Mouse (Mus musculus): Measurements from ENCODE around the gene Ripply3. TPM values are rescaled to one million over a fixed set of nuclear protein-coding genes. Genes with fewer than 3 reads are reported as not detected.

The Ripply3 gene
- total RNA-seq, 2 experiments from 2014 or later, result 0.29 TPM; not detected in 1

DNA sequence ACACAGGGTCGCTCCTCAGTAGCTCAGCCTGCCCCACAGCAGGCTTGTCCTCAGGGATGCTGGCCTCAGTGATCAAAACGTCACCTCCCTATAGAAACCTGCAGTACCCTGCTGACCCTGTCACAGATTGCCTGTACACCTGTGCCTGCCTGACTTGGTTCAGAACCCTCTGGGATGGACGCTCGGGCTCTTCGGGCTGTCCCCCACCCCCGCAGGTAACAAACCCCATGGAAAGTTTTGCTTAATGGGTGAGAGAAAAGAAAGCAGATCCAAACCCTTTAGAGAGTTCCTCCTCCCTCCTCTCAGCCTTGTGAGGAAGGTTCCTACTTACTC lies 25.1 kb upstream of the Ripply3 start:
- no peak for DNase-seq (ENCODE audit: low spot score in 2 of 2)
- Histone ChIP-seq H3K4me3 (peak overlapping the region; percentile 51), H3K27ac (peak overlapping the region; percentile 91)
- TF ChIP-seq CTCF (conservative IDR thresholded peaks at IDR 0.05), result no peak

DNA sequence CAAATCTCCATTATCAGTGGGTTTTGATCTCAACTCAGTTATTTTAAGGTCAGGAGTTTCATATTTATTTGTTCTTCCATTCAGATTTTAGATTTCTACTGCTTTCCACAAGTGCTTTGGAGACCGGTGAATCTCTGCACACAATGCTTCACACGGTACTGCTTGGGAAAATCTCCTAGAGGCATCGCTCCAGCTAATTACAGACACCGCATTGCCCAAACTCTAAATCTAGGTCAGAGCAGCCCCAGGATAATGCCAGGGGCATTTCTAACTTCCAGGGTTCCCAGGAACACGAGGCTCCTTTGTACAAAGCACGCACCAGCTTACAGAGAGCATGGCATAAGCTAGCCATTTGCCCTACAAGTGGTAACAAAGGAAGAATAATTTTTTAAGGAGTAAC lies 20.7 kb upstream of the Ripply3 start:
- Histone ChIP-seq H3K4me3 (no peak overlapping the region), H3K27ac (peak overlapping the region; percentile 84)
- no peak for TF ChIP-seq CTCF (conservative IDR thresholded peaks at IDR 0.05)
- peak in 1 of 2 experiments; percentile 36 for DNase-seq (ENCODE audit: low spot score in 2 of 2)

DNA sequence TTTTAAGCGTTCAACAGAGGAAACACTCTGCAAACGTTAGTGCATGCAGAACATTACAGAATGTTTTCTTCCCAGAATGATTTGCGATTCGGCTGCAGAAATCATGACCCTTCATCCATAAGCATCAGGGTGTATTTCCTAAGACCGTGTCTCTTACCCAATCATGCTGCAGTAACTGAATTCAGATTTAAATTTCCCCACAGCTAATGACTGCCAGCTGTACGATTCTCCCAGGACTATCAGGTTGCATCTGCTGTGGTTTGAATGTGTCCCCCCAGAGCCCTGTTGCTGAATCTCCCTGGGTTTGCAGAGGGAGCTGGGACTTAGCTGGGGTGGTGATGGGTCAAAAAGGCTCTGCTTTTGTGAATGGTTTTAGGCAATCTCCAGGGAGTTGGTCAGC lies 20.3 kb upstream of the Ripply3 start:
- no peak for DNase-seq (ENCODE audit: low spot score in 2 of 2)
- Histone ChIP-seq H3K27ac (peak overlapping the region; percentile 84), H3K4me3 (no peak overlapping the region)
- no peak for TF ChIP-seq CTCF (conservative IDR thresholded peaks at IDR 0.05)

- Histone ChIP-seq H3K27ac (peak overlapping the region; percentile 18; the same call in 1 of the 2 replicates), H3K4me3 (no peak overlapping the region)
- no peak for DNase-seq (ENCODE audit: low spot score in 2 of 2)
- TF ChIP-seq CTCF (conservative IDR thresholded peaks at IDR 0.05), result no peak
These were observed 19.2 kb upstream of the Ripply3 start for GRCm38 (mm10) chr16:94309025-94309424.

DNA sequence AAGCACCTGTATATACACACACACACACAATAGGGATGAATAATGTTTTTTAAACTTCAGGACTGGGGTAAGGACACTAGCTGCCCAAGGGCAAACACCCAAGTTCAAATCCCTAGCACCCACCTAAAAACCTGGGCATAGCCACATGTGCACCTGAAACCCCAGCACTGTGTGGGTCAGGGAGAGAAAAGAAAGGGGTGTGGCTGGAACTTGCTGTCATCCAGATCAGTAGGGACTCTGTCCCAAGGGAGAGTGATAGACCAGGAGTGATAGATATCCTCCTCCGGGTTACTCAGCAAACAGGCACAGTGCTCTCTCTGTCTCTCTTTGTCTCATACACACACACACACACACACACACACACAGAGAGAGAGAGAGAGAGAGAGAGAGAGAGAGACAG lies 16.8 kb upstream of the Ripply3 start:
- no peak for DNase-seq (ENCODE audit: low spot score in 2 of 2)
- Histone ChIP-seq H3K4me3 (no peak overlapping the region), H3K27ac (peak overlapping the region; percentile 68; the same call in 1 of the 2 replicates)
- no peak for TF ChIP-seq CTCF (conservative IDR thresholded peaks at IDR 0.05)

DNA sequence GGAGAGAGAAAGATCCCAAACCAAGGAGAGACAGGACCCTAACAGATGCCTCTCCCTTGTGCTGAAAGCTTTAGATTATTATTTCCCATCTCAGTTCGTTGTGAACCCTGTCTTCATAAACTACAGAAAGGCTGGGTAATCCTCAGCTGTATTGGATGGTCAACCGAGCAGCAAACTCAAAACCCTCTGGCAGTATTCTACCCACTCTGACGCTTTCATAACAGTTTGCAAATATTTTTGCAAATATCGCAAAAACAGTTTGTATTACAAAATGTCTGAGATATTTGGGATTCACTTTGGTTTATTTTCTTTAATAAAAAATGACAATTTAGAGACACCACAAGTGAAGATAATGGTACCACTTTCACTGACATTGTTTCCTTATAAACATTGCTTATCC lies 16.3 kb upstream of the Ripply3 start:
- no peak for TF ChIP-seq CTCF (conservative IDR thresholded peaks at IDR 0.05)
- Histone ChIP-seq H3K4me3 (peak overlapping the region; percentile 86), H3K27ac (peak overlapping the region; percentile 99)
- DNase-seq (ENCODE audit: low spot score in 2 of 2), result no peak

GRCm38 (mm10) chr16:94312663-94313228 lies 15.5 kb upstream of the Ripply3 start:
- peak overlapping the region; percentile 86 for H3K4me3 ChIP-seq
- DNase-seq (ENCODE audit: low spot score in 2 of 2), result peak; percentile 77 to 84
- peak overlapping the region; percentile 99 for H3K27ac ChIP-seq
- peak; percentile 51 for TF ChIP-seq CTCF (conservative IDR thresholded peaks at IDR 0.05)

GRCm38 (mm10) chr16:94313229-94314030 lies 14.8 kb upstream of the Ripply3 start, which contains the start of gene Hlcs:
TSS of gene Hlcs (minus strand) at chr16:94313571.
- DNase-seq (ENCODE audit: low spot score in 2 of 2), result peak; percentile 96 to 99
- Histone ChIP-seq H3K4me3 (peak within 1 kb of the TSS; percentile 86), H3K27ac (peak within 1 kb of the TSS; percentile 99)
- peak; percentile 99 for TF ChIP-seq CTCF (conservative IDR thresholded peaks at IDR 0.05)

GRCm38 (mm10) chr16:94314626-94315025 lies 13.6 kb upstream of the Ripply3 start:
- H3K4me3 ChIP-seq, result no peak overlapping the region
- DNase-seq (ENCODE audit: low spot score in 2 of 2), result no peak
- TF ChIP-seq CTCF (conservative IDR thresholded peaks at IDR 0.05), result no peak
- H3K27ac ChIP-seq, result peak overlapping the region; percentile 99; the same call in 1 of the 2 replicates

DNA sequence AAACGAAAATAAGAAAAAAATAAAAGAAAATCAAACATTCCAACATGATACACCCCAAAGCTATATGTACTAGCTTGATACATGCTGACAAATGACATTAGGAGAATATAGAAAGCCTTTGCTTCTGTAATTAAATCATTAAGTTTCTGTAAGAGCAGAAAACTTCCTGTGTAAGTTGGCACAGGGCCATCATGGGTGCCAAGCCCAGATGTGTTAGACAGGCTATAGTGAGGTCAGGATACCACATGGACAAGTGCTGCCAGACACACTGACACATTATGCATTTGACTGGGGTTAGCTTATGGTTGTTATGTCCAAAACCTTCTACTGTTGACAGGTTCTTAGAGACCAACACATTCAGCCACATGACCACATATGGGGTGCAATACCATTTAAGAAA lies 13.0 kb upstream of the Ripply3 start:
- TF ChIP-seq CTCF (conservative IDR thresholded peaks at IDR 0.05), result no peak
- DNase-seq (ENCODE audit: low spot score in 2 of 2), result no peak
- Histone ChIP-seq H3K27ac (no peak overlapping the region), H3K4me3 (no peak overlapping the region)

- Histone ChIP-seq H3K27ac (no peak overlapping the region), H3K4me3 (no peak overlapping the region)
- TF ChIP-seq CTCF (conservative IDR thresholded peaks at IDR 0.05), result no peak
- DNase-seq (ENCODE audit: low spot score in 2 of 2), result no peak
These were observed 10.5 kb upstream of the Ripply3 start for GRCm38 (mm10) chr16:94317752-94318151.

GRCm38 (mm10) chr16:94320223-94320622 lies 8.0 kb upstream of the Ripply3 start:
- H3K27ac ChIP-seq, result no peak overlapping the region
- no peak for TF ChIP-seq CTCF (conservative IDR thresholded peaks at IDR 0.05)
- no peak for DNase-seq (ENCODE audit: low spot score in 2 of 2)
- no peak overlapping the region for H3K4me3 ChIP-seq

- no peak overlapping the region for H3K4me3 ChIP-seq
- DNase-seq (ENCODE audit: low spot score in 2 of 2), result no peak
- TF ChIP-seq CTCF (conservative IDR thresholded peaks at IDR 0.05), result no peak
- no peak overlapping the region for H3K27ac ChIP-seq
These were observed 4.5 kb upstream of the Ripply3 start for GRCm38 (mm10) chr16:94323681-94324080.

GRCm38 (mm10) chr16:94326008-94326407 lies 2.2 kb upstream of the Ripply3 start:
- H3K4me3 ChIP-seq, result no peak overlapping the region
- no peak overlapping the region for H3K27ac ChIP-seq
- DNase-seq (ENCODE audit: low spot score in 2 of 2), result no peak
- no peak for TF ChIP-seq CTCF (conservative IDR thresholded peaks at IDR 0.05)

All from layer of hippocampus, adult 2 months (tissue).